Mouse (Mus musculus) G1E (cell line): ENCODE results near the gene Fndc3a.

Experiments
- CTCF ChIP-seq: IDR thresholded peaks from 2 replicates; pipeline ENCODE4 v1.5.1; 2012; ENCODE audit warnings: low read depth, low read length, inconsistent platforms, mixed read lengths
- GATA1 ChIP-seq: IDR thresholded peaks from 2 replicates; pipeline ENCODE4 v1.6.1; 2012; ENCODE audit warnings: borderline replicate concordance, low read length, inconsistent platforms, mixed read lengths
- TAL1 ChIP-seq: conservative IDR thresholded peaks from 2 replicates; pipeline ENCODE4 v1.6.1; 2012; ENCODE audit warnings: low read depth, low read length, inconsistent platforms, mixed read lengths

- TF ChIP-seq GATA1 (no peak), CTCF (no peak), TAL1 (no peak)
Measured at GRCm38 (mm10) chr14:72600375-72600774, 109.4 kb downstream of the Fndc3a start.
